Mouse (Mus musculus): Measurements from ENCODE around the gene Zc3h15. TPM values are rescaled to one million over a fixed set of nuclear protein-coding genes. Genes with fewer than 3 reads are reported as not detected.

Zc3h15 gene
- polyA plus RNA-seq, 3 experiments from 2014 or later, result 107 to 132 (median 120) TPM

Other genes with a start within 250 kb of the Zc3h15 start
- 10 to 100 TPM; 63.4 to 80.2 (median 77.9) TPM for gene Itgav, start 80.0 kb downstream of the Zc3h15 start, polyA plus RNA-seq (2017; shearing (Covaris generic))
- gene Fam171b, start 168.2 kb downstream of the Zc3h15 start, polyA plus RNA-seq (2017; shearing (Covaris generic)), result 1 to 10 TPM in 1 of 3 experiments, under 1 TPM in 2; 0.25 to 1.0 (median 0.52) TPM